Mouse (Mus musculus): Measurements from ENCODE around the gene Igflr1.

Igflr1 gene

DNA sequence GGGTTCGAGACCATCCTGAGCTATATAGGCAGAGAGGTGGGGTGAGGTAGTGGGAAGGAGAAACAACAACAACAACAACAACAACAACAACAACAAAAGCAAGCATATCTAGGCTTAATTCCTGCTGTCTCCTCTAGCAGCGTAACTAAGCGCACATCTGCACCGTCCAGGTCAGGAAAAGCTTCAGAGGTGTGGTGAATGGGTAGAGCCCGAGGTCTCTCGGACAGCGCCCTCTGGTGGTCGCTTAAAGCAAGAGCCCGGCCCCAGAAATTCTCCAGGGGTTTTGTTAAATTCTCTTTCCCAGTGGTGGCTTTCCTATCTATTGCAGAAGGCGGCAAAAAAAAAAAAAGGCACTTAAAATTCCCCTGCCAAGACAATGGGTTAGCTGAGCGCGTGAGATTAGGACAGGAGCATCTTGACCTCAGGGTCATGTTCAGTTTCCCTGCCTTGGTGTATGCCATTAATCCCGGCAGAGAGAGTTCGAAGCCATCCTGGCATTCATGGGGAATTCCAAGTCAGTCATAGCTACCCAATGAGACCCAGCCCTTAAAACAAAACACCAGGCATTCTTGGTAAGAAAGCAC is 48.4 kb downstream of the Igflr1 start:
- DNase-seq (ENCODE audit: low read depth), result no peak

DNA sequence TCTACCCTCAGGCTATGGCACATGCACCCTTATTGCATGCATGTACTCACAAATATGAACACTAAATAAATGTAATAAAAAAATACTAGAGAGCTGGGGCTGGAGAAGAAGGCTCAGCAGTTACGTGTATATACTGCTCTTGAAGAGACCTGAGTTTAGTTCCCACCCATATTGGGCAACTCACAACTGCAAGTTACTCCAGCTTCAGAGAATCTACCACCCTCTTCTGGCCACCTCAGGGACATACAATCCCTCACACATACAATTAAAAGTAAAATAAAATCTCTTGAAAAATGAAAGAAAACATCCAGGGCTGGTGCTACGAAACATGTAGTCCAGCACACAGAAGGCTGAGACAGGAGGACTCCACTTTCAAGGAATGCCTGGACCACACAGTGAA is 49.2 kb downstream of the Igflr1 start:
- DNase-seq (ENCODE audit: low read depth), result no peak

DNA sequence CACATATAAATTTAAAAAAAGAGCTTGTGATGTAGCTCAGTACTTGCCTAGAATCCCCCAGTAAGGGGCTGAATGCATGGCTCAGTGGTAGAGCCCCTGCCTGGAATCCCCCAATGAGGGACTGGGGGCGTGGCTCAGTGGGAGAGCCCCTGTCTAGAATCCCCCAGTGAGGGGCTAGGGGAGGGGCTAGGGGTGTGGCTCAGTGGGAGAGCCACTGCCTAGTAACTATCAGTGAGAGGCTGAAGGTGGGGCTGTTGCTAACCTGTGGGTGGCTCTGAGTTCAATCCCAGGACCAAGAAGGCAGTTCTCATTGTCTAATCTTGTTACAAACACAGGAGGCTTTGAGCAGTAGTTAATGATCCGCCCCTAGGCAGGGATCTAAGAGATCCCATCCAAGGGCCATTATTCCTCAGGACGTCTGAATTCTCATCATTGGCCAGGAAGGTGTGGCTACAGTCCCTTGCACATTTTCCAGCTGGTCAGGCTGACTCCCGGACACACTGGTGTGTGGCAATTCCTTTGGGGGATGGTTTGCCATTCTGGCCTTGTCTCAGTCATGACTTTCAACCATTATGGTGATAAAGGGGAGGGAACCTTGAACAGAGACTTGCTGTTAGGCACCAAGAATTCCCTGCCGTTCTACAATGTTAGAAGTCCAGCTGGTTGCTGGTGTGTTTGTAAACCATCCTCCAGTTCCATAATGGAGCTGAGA is 50.0 kb downstream of the Igflr1 start:
- DNase-seq (ENCODE audit: low read depth), result no peak
